Mouse (Mus musculus): ENCODE results near the gene Gm20767. TPM values are rescaled to one million over a fixed set of nuclear protein-coding genes. Genes with fewer than 3 reads are reported as not detected.
"Not testable (repeated sequence)": the region's sequence is repeated elsewhere in the genome, so short reads cannot be mapped to it uniquely, and the experiment has no call there.

Gene Gm20767
- polyA plus RNA-seq (2011; ENCODE audit: insufficient read depth, insufficient read length, low read depth, missing spikeins), result not detected in 2 replicates

DNA sequence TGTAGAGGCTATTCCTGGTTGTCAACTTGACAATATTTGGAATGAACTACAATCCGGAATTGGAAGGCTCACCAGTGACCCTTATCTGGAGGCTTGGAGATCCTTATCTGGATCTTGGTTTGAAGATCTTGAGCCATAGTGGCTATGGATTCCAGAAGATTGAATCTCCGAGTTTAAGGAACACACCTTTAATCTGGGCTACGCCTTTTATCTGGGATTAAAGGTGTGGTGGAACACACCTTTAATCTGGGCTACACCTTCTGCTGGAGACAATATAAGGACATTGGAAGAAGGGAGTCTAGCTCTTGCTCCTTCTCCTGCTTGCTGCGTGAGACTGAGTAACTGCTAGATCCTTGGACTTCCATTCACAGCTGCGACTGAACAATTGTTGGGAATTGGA lies at the start of gene Gm20767:
Gm20767 (plus strand) TSS at position 301 of the 400 bp plus-strand sequence.
- H3K27me3 ChIP-seq (ENCODE audit: control insufficient read depth, insufficient read depth, low read length, poor library complexity, severe bottlenecking); H3K4me3 ChIP-seq (ENCODE audit: low read depth, low read length); H3K4me1 ChIP-seq (ENCODE audit: control insufficient read depth, insufficient read depth, low read length); H3K27ac ChIP-seq (ENCODE audit: insufficient read depth, low read length); H3K36me3 ChIP-seq (ENCODE audit: control insufficient read depth, insufficient read depth, low read length, poor library complexity, severe bottlenecking); H3K9me3 ChIP-seq (replicated peaks; ENCODE audit: control insufficient read depth, insufficient read depth, low read length, poor library complexity, severe bottlenecking); H3K9ac ChIP-seq (ENCODE audit: low read depth, poor library complexity, severe bottlenecking): not testable (repeated sequence)

DNA sequence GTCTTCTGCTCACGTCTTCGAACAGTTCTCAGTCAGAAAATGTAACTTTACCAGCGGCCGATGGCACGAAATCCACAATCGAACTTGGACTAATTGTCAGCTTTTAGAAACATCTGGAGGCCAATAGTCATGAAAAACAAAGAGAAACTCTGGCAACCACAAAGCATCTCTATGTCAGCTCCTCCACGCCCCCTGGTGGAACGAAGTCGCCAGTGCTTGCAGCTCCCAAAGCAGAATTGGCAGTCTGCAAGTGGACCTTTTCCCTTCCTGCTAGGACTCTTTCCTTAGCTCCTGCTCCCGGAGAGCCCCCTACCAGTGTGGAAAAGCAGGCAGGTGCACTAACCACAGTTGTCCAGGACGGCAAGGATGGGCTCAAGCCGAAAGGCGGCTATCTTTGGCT lies 47.1 kb upstream of the Gm20767 start:
- H3K9ac ChIP-seq (ENCODE audit: low read depth, poor library complexity, severe bottlenecking); H3K27ac ChIP-seq (ENCODE audit: insufficient read depth, low read length); H3K4me1 ChIP-seq (ENCODE audit: control insufficient read depth, insufficient read depth, low read length); H3K27me3 ChIP-seq (ENCODE audit: control insufficient read depth, insufficient read depth, low read length, poor library complexity, severe bottlenecking); H3K36me3 ChIP-seq (ENCODE audit: control insufficient read depth, insufficient read depth, low read length, poor library complexity, severe bottlenecking); H3K4me3 ChIP-seq (ENCODE audit: low read depth, low read length); H3K9me3 ChIP-seq (replicated peaks; ENCODE audit: control insufficient read depth, insufficient read depth, low read length, poor library complexity, severe bottlenecking): not testable (repeated sequence)

DNA sequence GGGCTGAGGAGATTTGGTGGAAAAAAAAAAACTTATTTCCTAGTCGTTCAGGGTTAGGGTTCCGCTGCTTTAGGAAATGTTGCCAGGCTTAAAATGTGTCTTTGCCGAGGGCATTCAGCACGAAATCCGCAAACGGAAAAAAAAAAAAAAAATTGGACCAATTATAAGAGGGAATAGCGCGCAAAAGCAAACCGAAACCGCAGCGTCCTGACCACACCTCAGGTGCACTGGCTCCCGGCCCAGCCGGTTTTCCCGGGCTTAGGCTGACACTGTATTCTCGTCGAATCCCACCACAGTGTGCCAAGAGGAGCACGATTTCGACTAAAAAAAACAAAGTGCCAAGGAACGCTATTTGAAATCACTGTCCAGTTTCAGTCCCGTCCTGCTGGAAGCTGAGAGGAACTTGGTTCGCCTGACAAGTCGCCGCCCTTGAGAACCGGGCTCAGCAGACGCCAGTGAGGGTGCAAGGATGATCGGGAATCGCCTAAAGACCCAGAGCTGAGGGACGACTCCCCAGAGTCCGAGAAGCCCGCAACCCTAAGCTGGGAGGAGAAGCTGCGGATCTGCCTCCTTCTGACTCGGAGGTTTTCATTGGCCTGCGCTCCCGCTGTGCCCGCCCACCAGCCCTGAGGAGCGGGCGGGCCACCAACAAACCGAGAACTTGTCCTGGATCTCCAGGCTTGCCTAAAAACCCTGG lies 43.7 kb upstream of the Gm20767 start:
- H3K9me3 ChIP-seq (replicated peaks; ENCODE audit: control insufficient read depth, insufficient read depth, low read length, poor library complexity, severe bottlenecking); H3K4me3 ChIP-seq (ENCODE audit: low read depth, low read length); H3K27me3 ChIP-seq (ENCODE audit: control insufficient read depth, insufficient read depth, low read length, poor library complexity, severe bottlenecking); H3K4me1 ChIP-seq (ENCODE audit: control insufficient read depth, insufficient read depth, low read length); H3K27ac ChIP-seq (ENCODE audit: insufficient read depth, low read length); H3K9ac ChIP-seq (ENCODE audit: low read depth, poor library complexity, severe bottlenecking); H3K36me3 ChIP-seq (ENCODE audit: control insufficient read depth, insufficient read depth, low read length, poor library complexity, severe bottlenecking): not testable (repeated sequence)

DNA sequence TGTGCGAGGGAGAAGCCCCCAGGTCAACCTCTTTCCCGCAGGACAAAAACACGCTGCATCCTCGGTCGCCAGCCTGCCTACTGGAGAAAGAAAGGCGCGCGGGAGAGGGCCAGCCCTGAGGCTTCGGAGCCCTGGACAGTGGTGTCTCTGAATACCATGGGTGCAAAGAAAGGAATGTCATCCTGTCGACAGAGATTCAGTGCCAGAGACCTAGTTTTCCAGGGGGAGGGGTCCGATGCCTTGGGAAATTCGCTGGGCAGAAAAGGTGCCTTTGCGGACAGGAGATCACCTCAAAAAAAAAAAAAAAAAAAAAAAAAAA lies 43.1 kb upstream of the Gm20767 start:
- not testable (repeated sequence) for H3K9ac ChIP-seq (ENCODE audit: low read depth, poor library complexity, severe bottlenecking); H3K4me1 ChIP-seq (ENCODE audit: control insufficient read depth, insufficient read depth, low read length); H3K4me3 ChIP-seq (ENCODE audit: low read depth, low read length); H3K27ac ChIP-seq (ENCODE audit: insufficient read depth, low read length); H3K27me3 ChIP-seq (ENCODE audit: control insufficient read depth, insufficient read depth, low read length, poor library complexity, severe bottlenecking); H3K9me3 ChIP-seq (replicated peaks; ENCODE audit: control insufficient read depth, insufficient read depth, low read length, poor library complexity, severe bottlenecking); H3K36me3 ChIP-seq (ENCODE audit: control insufficient read depth, insufficient read depth, low read length, poor library complexity, severe bottlenecking)

DNA sequence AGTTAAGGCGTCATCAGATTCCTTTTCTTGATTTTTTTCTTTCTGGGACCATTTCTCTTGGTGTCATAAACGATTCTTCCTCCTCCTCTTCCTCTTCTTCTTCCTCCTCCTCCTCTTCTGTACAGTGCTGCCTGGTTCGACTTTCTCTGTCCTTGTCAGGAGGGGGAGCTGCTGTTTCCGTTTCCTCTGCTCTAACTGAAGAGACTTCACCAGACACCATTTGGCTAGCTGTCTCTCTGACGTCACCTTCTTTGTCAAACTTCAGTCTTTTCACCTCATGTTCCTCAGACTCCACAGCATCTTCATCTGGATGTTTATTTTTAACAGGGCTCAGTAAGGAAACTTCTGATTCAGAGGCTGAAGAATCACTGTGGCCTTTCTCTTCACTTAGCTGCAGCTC lies 40.7 kb upstream of the Gm20767 start:
- H3K4me1 ChIP-seq (ENCODE audit: control insufficient read depth, insufficient read depth, low read length); H3K27me3 ChIP-seq (ENCODE audit: control insufficient read depth, insufficient read depth, low read length, poor library complexity, severe bottlenecking); H3K36me3 ChIP-seq (ENCODE audit: control insufficient read depth, insufficient read depth, low read length, poor library complexity, severe bottlenecking); H3K4me3 ChIP-seq (ENCODE audit: low read depth, low read length); H3K9me3 ChIP-seq (replicated peaks; ENCODE audit: control insufficient read depth, insufficient read depth, low read length, poor library complexity, severe bottlenecking); H3K27ac ChIP-seq (ENCODE audit: insufficient read depth, low read length); H3K9ac ChIP-seq (ENCODE audit: low read depth, poor library complexity, severe bottlenecking): not testable (repeated sequence)

DNA sequence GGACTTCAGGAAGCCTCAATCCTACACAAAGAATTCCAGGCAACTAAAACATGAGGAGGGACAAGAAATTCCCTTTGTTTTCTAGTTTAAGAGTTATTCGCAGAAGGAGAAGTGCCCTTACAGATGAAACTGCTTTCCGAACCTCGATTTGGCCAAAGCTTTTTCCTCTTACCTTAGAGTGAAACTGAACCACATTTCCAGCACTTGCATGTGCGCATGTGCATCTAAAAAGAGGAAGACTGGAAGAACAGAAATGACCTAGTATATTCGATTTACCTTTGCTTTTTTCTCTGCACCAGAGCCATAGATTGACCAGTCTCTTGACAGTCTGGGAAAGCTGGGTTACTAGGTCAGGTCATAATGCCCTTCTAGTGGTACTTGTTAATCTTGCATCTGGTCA lies 33.5 kb upstream of the Gm20767 start:
- H3K36me3 ChIP-seq (ENCODE audit: control insufficient read depth, insufficient read depth, low read length, poor library complexity, severe bottlenecking); H3K9ac ChIP-seq (ENCODE audit: low read depth, poor library complexity, severe bottlenecking); H3K9me3 ChIP-seq (replicated peaks; ENCODE audit: control insufficient read depth, insufficient read depth, low read length, poor library complexity, severe bottlenecking); H3K4me1 ChIP-seq (ENCODE audit: control insufficient read depth, insufficient read depth, low read length); H3K27me3 ChIP-seq (ENCODE audit: control insufficient read depth, insufficient read depth, low read length, poor library complexity, severe bottlenecking); H3K4me3 ChIP-seq (ENCODE audit: low read depth, low read length); H3K27ac ChIP-seq (ENCODE audit: insufficient read depth, low read length): not testable (repeated sequence)

DNA sequence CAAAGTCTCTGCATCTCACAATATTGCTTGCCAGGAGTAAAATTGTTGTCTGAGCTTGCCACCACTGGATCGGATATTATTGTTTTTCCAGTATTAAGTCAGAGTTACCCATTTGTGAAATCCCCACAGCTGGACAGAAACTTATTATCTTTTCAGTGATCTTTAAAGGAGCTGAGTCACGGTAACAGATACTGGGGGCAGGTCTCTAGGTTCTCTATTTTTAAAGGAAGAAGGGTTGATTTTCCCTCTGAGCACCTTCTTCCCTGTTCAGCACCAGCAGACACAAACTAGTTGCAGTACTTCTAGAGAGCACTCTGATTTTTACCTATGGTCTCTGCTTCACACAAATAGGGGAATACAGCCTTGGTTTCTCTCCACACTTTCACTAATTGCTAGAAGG lies 33.0 kb upstream of the Gm20767 start:
- not testable (repeated sequence) for H3K27ac ChIP-seq (ENCODE audit: insufficient read depth, low read length)

DNA sequence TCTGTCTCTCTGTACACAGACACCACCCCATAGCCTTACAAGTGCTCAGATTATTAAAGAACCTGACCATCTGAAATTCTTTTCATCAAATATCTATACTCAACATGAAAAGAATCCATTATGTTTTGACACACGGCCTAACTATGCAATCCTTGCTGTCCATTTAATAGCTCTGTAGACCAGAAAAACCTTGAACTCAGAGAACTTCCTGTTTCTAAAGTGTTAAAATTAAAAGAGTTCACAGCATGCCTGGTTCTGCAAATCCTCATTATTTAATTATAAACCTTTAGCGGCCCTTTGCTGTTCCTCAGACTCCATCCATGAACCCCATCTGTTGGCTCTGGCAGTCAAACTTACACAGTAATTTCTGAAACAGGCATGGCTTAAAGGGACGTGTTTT lies 2.3 kb downstream of the Gm20767 start:
- not testable (repeated sequence) for H3K36me3 ChIP-seq (ENCODE audit: control insufficient read depth, insufficient read depth, low read length, poor library complexity, severe bottlenecking); H3K27ac ChIP-seq (ENCODE audit: insufficient read depth, low read length); H3K27me3 ChIP-seq (ENCODE audit: control insufficient read depth, insufficient read depth, low read length, poor library complexity, severe bottlenecking); H3K9ac ChIP-seq (ENCODE audit: low read depth, poor library complexity, severe bottlenecking); H3K4me3 ChIP-seq (ENCODE audit: low read depth, low read length); H3K4me1 ChIP-seq (ENCODE audit: control insufficient read depth, insufficient read depth, low read length); H3K9me3 ChIP-seq (replicated peaks; ENCODE audit: control insufficient read depth, insufficient read depth, low read length, poor library complexity, severe bottlenecking)

More for the DNA sequence above, 33.0 kb upstream of the Gm20767 start:
- H3K27me3 ChIP-seq (ENCODE audit: control insufficient read depth, insufficient read depth, low read length, poor library complexity, severe bottlenecking); H3K9ac ChIP-seq (ENCODE audit: low read depth, poor library complexity, severe bottlenecking); H3K36me3 ChIP-seq (ENCODE audit: control insufficient read depth, insufficient read depth, low read length, poor library complexity, severe bottlenecking); H3K9me3 ChIP-seq (replicated peaks; ENCODE audit: control insufficient read depth, insufficient read depth, low read length, poor library complexity, severe bottlenecking); H3K4me1 ChIP-seq (ENCODE audit: control insufficient read depth, insufficient read depth, low read length); H3K4me3 ChIP-seq (ENCODE audit: low read depth, low read length): not testable (repeated sequence)

DNA sequence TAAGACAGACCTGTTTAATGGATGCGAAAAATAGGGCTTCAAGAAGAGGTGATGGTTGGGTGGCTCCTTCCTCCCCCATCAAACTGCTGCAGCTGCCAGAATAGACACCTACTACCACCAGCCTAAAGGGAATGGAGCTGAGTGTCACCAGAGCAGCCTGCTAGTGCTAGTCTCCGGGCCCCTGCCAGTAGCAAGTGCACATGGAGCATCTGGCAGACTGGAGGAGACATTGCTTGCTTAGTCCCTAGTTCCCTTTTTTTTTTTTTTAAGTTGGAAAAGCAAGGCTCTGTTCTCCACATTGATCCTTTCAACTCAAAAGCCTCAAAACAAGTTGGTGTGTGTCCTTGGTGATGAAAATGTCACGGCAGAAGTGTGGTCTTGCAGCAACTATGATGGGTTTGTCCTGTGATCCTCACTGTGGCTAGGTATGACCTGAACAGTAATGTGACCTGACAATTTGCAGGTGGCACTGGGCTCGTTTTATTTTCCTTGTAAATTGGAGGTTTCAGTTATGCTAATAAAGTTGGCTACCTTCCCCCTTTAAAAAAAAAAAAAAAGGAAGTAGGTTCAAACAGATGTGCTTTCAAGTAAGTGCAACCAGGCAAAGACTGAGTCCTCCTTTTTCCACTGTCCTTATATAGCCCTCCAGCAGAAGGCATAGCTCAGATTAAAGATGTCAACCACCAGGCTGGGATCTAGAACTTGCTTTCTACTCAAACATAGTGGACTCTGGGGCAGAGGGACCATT lies 9.8 kb downstream of the Gm20767 start:
- H3K9ac ChIP-seq (ENCODE audit: low read depth, poor library complexity, severe bottlenecking); H3K27me3 ChIP-seq (ENCODE audit: control insufficient read depth, insufficient read depth, low read length, poor library complexity, severe bottlenecking); H3K4me1 ChIP-seq (ENCODE audit: control insufficient read depth, insufficient read depth, low read length); H3K9me3 ChIP-seq (replicated peaks; ENCODE audit: control insufficient read depth, insufficient read depth, low read length, poor library complexity, severe bottlenecking); H3K4me3 ChIP-seq (ENCODE audit: low read depth, low read length); H3K36me3 ChIP-seq (ENCODE audit: control insufficient read depth, insufficient read depth, low read length, poor library complexity, severe bottlenecking); H3K27ac ChIP-seq (ENCODE audit: insufficient read depth, low read length): not testable (repeated sequence)

DNA sequence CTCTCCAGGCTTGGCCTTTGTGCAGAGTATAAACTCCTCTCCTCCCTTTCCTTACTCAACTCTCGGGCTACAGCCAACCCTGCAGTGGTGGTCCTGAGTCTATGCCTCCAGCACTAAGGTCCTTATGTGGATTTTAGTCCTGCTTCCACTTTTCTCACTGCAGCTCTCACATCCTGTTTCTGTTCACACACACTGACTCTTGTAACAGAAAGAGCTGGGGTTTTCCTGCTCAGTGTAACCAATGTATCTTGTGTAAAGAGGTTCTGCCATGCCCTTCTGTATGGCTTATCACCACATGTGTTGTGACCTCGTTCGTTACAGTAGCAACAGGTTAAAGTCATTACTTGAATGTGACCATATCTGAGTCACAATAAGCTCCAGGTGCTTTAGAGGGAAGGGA lies 10.5 kb downstream of the Gm20767 start:
- H3K27me3 ChIP-seq (ENCODE audit: control insufficient read depth, insufficient read depth, low read length, poor library complexity, severe bottlenecking); H3K9ac ChIP-seq (ENCODE audit: low read depth, poor library complexity, severe bottlenecking); H3K27ac ChIP-seq (ENCODE audit: insufficient read depth, low read length); H3K9me3 ChIP-seq (replicated peaks; ENCODE audit: control insufficient read depth, insufficient read depth, low read length, poor library complexity, severe bottlenecking); H3K4me1 ChIP-seq (ENCODE audit: control insufficient read depth, insufficient read depth, low read length); H3K4me3 ChIP-seq (ENCODE audit: low read depth, low read length); H3K36me3 ChIP-seq (ENCODE audit: control insufficient read depth, insufficient read depth, low read length, poor library complexity, severe bottlenecking): not testable (repeated sequence)
